Mouse (Mus musculus) testis, adult 2 months (tissue): ENCODE measurements around the gene Pars2.

ENCODE experiments used
- CTCF ChIP-seq: fragments of 200-500 bp; IDR thresholded peaks from 2 replicates; pipeline ENCODE4 v1.5.1; 2012; ENCODE audit warnings: low read depth, mild to moderate bottlenecking, inconsistent platforms, low read length, moderate library complexity; ENCODE audit not compliant: control insufficient read depth, insufficient read depth, insufficient replicate concordance
- POLR2A ChIP-seq: fragments of 200-500 bp; IDR thresholded peaks from 2 replicates; pipeline ENCODE4 v1.6.1; 2012; ENCODE audit warnings: low read depth, mild to moderate bottlenecking, inconsistent platforms, low read length, moderate library complexity; ENCODE audit not compliant: control insufficient read depth

DNA sequence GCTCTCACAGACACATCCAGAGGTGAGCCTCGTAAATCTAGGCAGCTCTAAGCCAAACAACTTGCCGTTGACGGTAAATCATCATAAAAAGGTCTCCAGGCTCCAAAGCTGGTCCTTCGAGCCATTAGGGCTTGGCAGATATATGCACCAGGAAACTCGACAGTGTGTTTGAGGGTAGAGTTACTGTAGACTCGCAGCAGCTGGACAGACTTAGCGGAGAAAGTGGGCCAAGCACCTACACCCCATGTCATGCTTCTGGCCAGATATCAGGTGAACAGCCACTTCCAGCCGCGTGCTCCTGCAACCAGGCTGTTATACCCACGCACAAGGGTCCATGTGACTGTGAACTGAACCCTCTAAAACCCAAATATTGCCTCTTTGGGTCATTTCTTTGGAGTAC is 4.8 kb downstream of the Pars2 start:
- TF ChIP-seq CTCF (no peak), POLR2A (no peak)
